Mouse (Mus musculus) CH12.LX (cell line): ENCODE results near the gene Moxd1. TPM values are rescaled to one million over a fixed set of nuclear protein-coding genes. Genes with fewer than 3 reads are reported as not detected.

ENCODE experiments used
- DNase-seq: peaks from one replicate; pipeline ENCODE4 v3.0.0-alpha.2; 2013; ENCODE audit errors: extremely low read depth
- H3K27ac ChIP-seq: 2 replicates; pipeline ENCODE4 v1.5.1; 2012; ENCODE audit warnings: low read depth, mild to moderate bottlenecking, control low read depth, moderate library complexity; ENCODE audit not compliant: insufficient read depth
- H3K27me3 ChIP-seq: replicated peaks from 2 replicates; pipeline ENCODE3; 2012; ENCODE audit warnings: inconsistent platforms
- H3K36me3 ChIP-seq, 2 experiments: replicated peaks in 1 of 2; 2 replicates each; pipeline versions ENCODE3 to v1.6.1; 2012; ENCODE audit warnings: inconsistent platforms in 1 of 2, low read length in 1 of 2, mild to moderate bottlenecking in 1 of 2, mixed read lengths in 1 of 2, moderate library complexity in 1 of 2; ENCODE audit not compliant: control insufficient read depth in 1 of 2, insufficient read depth in 1 of 2
- H3K4me1 ChIP-seq, 2 experiments: 2 replicates each; pipeline ENCODE4 v1.6.1; 2012; ENCODE audit warnings: inconsistent platforms in 1 of 2, moderate library complexity in 1 of 2; ENCODE audit not compliant: insufficient read depth in 2 of 2, control insufficient read depth in 1 of 2
- H3K4me2 ChIP-seq: 2 replicates; pipeline ENCODE4 v1.6.1; 2012; ENCODE audit warnings: low read depth, mild to moderate bottlenecking, control low read depth; ENCODE audit not compliant: poor library complexity, insufficient read depth, severe bottlenecking
- H3K4me3 ChIP-seq, 3 experiments: fragments of 150-350 bp in 1 of 3; sonication (generic) in 1 of 3; replicated peaks in 1 of 3; 2 replicates each; pipeline versions ENCODE3 to v1.5.1; 2011 to 2012; ENCODE audit warnings: low read depth in 2 of 3, low read length in 2 of 3, mild to moderate bottlenecking in 2 of 3, moderate library complexity in 2 of 3, control low read depth in 1 of 3, improper control_type of control experiment in 1 of 3, inconsistent platforms in 1 of 3, mixed read lengths in 1 of 3; ENCODE audit not compliant: poor library complexity in 1 of 3
- H3K79me2 ChIP-seq: replicated peaks from 2 replicates; pipeline ENCODE4 v1.6.1; 2012; ENCODE audit warnings: mild to moderate bottlenecking, moderate library complexity; ENCODE audit not compliant: control insufficient read depth, poor library complexity, insufficient read depth, severe bottlenecking; ENCODE audit errors: extremely low read depth
- H3K9ac ChIP-seq: 2 replicates; pipeline ENCODE4 v1.6.1; 2012; ENCODE audit warnings: low read depth, mild to moderate bottlenecking, control low read depth, moderate library complexity; ENCODE audit not compliant: insufficient read depth
- H3K9me3 ChIP-seq: replicated peaks from 2 replicates; pipeline ENCODE3; 2012; ENCODE audit warnings: low read length, inconsistent platforms, mixed read lengths
- BHLHE40 ChIP-seq: IDR thresholded peaks from 2 replicates; pipeline ENCODE4 v1.6.1; 2011; ENCODE audit warnings: mild to moderate bottlenecking, low read depth, low read length, improper control_type of control experiment
- CHD1 ChIP-seq: IDR thresholded peaks from 2 replicates; pipeline ENCODE4 v1.6.1; 2012; ENCODE audit warnings: low read depth, low read length, improper control_type of control experiment, inconsistent platforms
- CHD2 ChIP-seq: IDR thresholded peaks from 2 replicates; pipeline ENCODE4 v1.6.1; 2011; ENCODE audit warnings: low read length, improper control_type of control experiment
- CTCF ChIP-seq, 2 experiments: IDR thresholded peaks in 1 of 2; conservative IDR thresholded peaks in 1 of 2; 2 replicates each; pipeline ENCODE4 v1.5.1; 2011 to 2012; ENCODE audit warnings: low read depth in 2 of 2, low read length in 2 of 2, improper control_type of control experiment in 1 of 2, inconsistent platforms in 1 of 2, mild to moderate bottlenecking in 1 of 2, moderate library complexity in 1 of 2
- E2F4 ChIP-seq: IDR thresholded peaks from 2 replicates; pipeline ENCODE4 v1.6.1; 2011; ENCODE audit warnings: low read depth, low read length, improper control_type of control experiment; ENCODE audit not compliant: insufficient replicate concordance
- ETS1 ChIP-seq: conservative IDR thresholded peaks from 2 replicates; pipeline ENCODE4 v1.6.1; 2012; ENCODE audit warnings: low read depth, mild to moderate bottlenecking, inconsistent platforms, low read length, improper control_type of control experiment, moderate library complexity
- GABPA ChIP-seq: IDR thresholded peaks from 2 replicates; pipeline ENCODE4 v1.6.1; 2012; ENCODE audit warnings: low read depth, low read length, improper control_type of control experiment, inconsistent platforms; ENCODE audit not compliant: insufficient replicate concordance
- IRF4 ChIP-seq: IDR thresholded peaks from 2 replicates; pipeline ENCODE4 v1.6.1; 2014; ENCODE audit warnings: low read depth, mild to moderate bottlenecking, inconsistent platforms, low read length, improper control_type of control experiment
- JUN ChIP-seq: IDR thresholded peaks from 2 replicates; pipeline ENCODE4 v1.6.1; 2011; ENCODE audit warnings: low read depth, mild to moderate bottlenecking, low read length, improper control_type of control experiment, moderate library complexity; ENCODE audit not compliant: insufficient read depth
- JUND ChIP-seq: conservative IDR thresholded peaks from 2 replicates; pipeline ENCODE4 v1.6.1; 2011; ENCODE audit warnings: low read depth, low read length, improper control_type of control experiment
- MAFK ChIP-seq: IDR thresholded peaks from 2 replicates; pipeline ENCODE4 v1.6.1; 2011; ENCODE audit warnings: low read length, improper control_type of control experiment; ENCODE audit not compliant: insufficient replicate concordance
- MAX ChIP-seq: IDR thresholded peaks from 2 replicates; pipeline ENCODE4 v1.6.1; 2011; ENCODE audit warnings: low read length, improper control_type of control experiment
- MXI1 ChIP-seq: IDR thresholded peaks from 2 replicates; pipeline ENCODE4 v1.6.1; 2011; ENCODE audit warnings: mild to moderate bottlenecking, low read depth, low read length, improper control_type of control experiment
- MYC ChIP-seq: IDR thresholded peaks from 2 replicates; pipeline ENCODE4 v1.6.1; 2011; ENCODE audit warnings: low read depth, mild to moderate bottlenecking, improper control_type of control experiment, low read length
- NELFE ChIP-seq: IDR thresholded peaks from 2 replicates; pipeline ENCODE4 v1.6.1; 2011; ENCODE audit warnings: low read depth, low read length, improper control_type of control experiment
- RCOR1 ChIP-seq: conservative IDR thresholded peaks from 2 replicates; pipeline ENCODE4 v1.6.1; 2012; ENCODE audit warnings: low read depth, mild to moderate bottlenecking, inconsistent platforms, low read length, improper control_type of control experiment
- SIN3A ChIP-seq: IDR thresholded peaks from 2 replicates; pipeline ENCODE4 v1.6.1; 2012; ENCODE audit warnings: low read length, improper control_type of control experiment, inconsistent platforms
- SMC3 ChIP-seq: IDR thresholded peaks from 2 replicates; pipeline ENCODE4 v1.6.1; 2011; ENCODE audit warnings: low read depth, low read length, improper control_type of control experiment
- UBTF ChIP-seq: IDR thresholded peaks from 2 replicates; pipeline ENCODE4 v1.6.1; 2012; ENCODE audit warnings: low read depth, mild to moderate bottlenecking, inconsistent platforms, low read length, improper control_type of control experiment, moderate library complexity
- USF2 ChIP-seq: conservative IDR thresholded peaks from 2 replicates; pipeline ENCODE4 v1.6.1; 2011; ENCODE audit warnings: low read depth, low read length, improper control_type of control experiment
- ZC3H11A ChIP-seq: IDR thresholded peaks from 2 replicates; pipeline ENCODE4 v1.6.1; 2012; ENCODE audit warnings: low read depth, mild to moderate bottlenecking, inconsistent platforms, low read length, improper control_type of control experiment
- ZMIZ1 ChIP-seq: IDR thresholded peaks from 2 replicates; pipeline ENCODE4 v1.6.1; 2012; ENCODE audit warnings: low read depth, mild to moderate bottlenecking, inconsistent platforms, low read length, improper control_type of control experiment
- ZNF384 ChIP-seq: IDR thresholded peaks from 2 replicates; pipeline ENCODE4 v1.6.1; 2012; ENCODE audit warnings: low read depth, low read length, improper control_type of control experiment, inconsistent platforms
- dilution Hi-C: fragments of 300-500 bp; cut with MboI; formaldehyde crosslinking; loops from 2 replicates; pipeline ENCODE4 v1.14.3; 2020; ENCODE audit warnings: low sequenced_read_pairs; ENCODE audit not compliant: extremely low pct_unique_long_range_greater_than_20kb, extremely low pct_ligation_motif_present
- in situ Hi-C: fragments of 300-500 bp; cut with MboI; formaldehyde crosslinking; loops from 3 replicates; pipeline ENCODE4 v1.14.3; 2019; ENCODE audit warnings: low sequenced_read_pairs, low pct_ligation_motif_present, low pct_unique_long_range_greater_than_20kb, mixed read lengths
- polyA plus RNA-seq: library from polyadenylated mRNA; unstranded; fragments of >175 nt; gene quantifications from 2 replicates; pipeline ENCODE4 v1.2.1, GENCODE M21; 2012; ENCODE audit warnings: low read depth; ENCODE audit not compliant: insufficient read length
- total RNA-seq, 2 experiments: library from RNA; depleted of rRNA; stranded (reverse); fragments of 300-350 nt in 1 of 2; fragments of >200 nt in 1 of 2; gene quantifications; 2 replicates each; pipeline ENCODE4 v1.2.3; 2012 to 2014

Moxd1 gene
- total and polyA plus RNA-seq, 3 experiments: not detected

- in situ Hi-C loops: no loop called here
- no peaks in the 10 kb centered on the region for H3K27me3 ChIP-seq
- H3K9me3 ChIP-seq: no peaks in the 10 kb centered on the region
- no peak overlapping the region for H3K27ac ChIP-seq
- TF ChIP-seq SMC3: no peak
- no peak for TF ChIP-seq ETS1
- no peak for TF ChIP-seq CHD2
- TF ChIP-seq MYC: no peak
- TF ChIP-seq MAX: no peak
- TF ChIP-seq BHLHE40: no peak
- TF ChIP-seq UBTF: no peak
- TF ChIP-seq GABPA: no peak
- no peak for TF ChIP-seq JUND
- TF ChIP-seq CTCF (conservative IDR thresholded peaks at IDR 0.05 in 1 of 2, IDR thresholded peaks at IDR 0.05 in 1 of 2; ENCODE audit: low read depth in 2 of 2, low read length in 2 of 2): no peak
- no peak for TF ChIP-seq ZC3H11A
- no peak for TF ChIP-seq RCOR1
- no peak for TF ChIP-seq MXI1
- TF ChIP-seq E2F4: no peak
- TF ChIP-seq USF2: no peak
- peaks cover 7 to 12% of the 10 kb centered on the region in 2 experiments; a peak in 3 of 4 replicates for H3K4me1 ChIP-seq
- no peak overlapping the region for H3K4me3 ChIP-seq
- no peak overlapping the region for H3K9ac ChIP-seq
- H3K4me2 ChIP-seq: no peak overlapping the region
- DNase-seq: no peak
- dilution Hi-C loops: no loop called here
- H3K79me2 ChIP-seq: no peaks in the 10 kb centered on the region
- no peaks in the 10 kb centered on the region for H3K36me3 ChIP-seq
Measured at GRCm38 (mm10) chr10:24200099-24200498, 23.2 kb upstream of the Moxd1 start.

DNA sequence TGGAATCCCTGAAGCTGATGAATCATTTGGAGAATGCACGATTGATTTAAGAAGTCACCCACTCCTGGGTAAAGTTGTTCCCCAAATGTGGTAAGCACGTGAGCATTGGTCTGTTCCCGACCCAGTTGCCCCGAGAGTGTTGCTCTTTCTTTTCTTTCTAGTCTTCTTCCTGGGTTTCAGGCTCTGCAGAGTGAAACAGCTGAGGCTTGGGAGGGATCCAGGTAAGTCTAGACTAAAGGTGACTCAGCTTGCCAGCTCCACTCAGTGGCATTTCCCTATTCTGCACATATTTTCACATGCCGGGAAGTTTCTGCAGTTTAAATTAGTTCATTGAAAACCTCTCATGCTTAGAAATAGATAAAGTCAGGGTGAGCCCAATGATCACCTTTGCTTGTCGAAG, 13.2 kb upstream of the Moxd1 start:
- in situ Hi-C loops (no loop called here), dilution Hi-C loops (no loop called here)

More for the DNA sequence above, 13.2 kb upstream of the Moxd1 start:
- no peak for DNase-seq
- no peaks in the 10 kb centered on the region for H3K9me3 ChIP-seq
- H3K36me3 ChIP-seq: no peaks in the 10 kb centered on the region
- H3K27me3 ChIP-seq: no peaks in the 10 kb centered on the region
- H3K4me2 ChIP-seq: no peak overlapping the region
- H3K27ac ChIP-seq: no peak overlapping the region
- no peak overlapping the region for H3K4me3 ChIP-seq
- TF ChIP-seq SIN3A: no peak
- no peak for TF ChIP-seq MAFK
- TF ChIP-seq ZNF384: no peak
- TF ChIP-seq ZMIZ1: no peak
- no peak for TF ChIP-seq CHD1
- no peak for TF ChIP-seq CHD2
- TF ChIP-seq E2F4: no peak
- no peak for TF ChIP-seq JUN
- TF ChIP-seq IRF4: no peak
- no peak for TF ChIP-seq UBTF
- TF ChIP-seq NELFE: no peak
- no peak for TF ChIP-seq GABPA
- TF ChIP-seq, all 38 proteins: peak for 0
- H3K4me1 ChIP-seq: peaks cover 5 to 19% of the 10 kb centered on the region in 2 experiments; a peak in 3 of 4 replicates
- no peak overlapping the region for H3K9ac ChIP-seq
- no peaks in the 10 kb centered on the region for H3K79me2 ChIP-seq
